Mouse (Mus musculus): ENCODE measurements around the gene Uqcr11.

Gene Uqcr11

DNA sequence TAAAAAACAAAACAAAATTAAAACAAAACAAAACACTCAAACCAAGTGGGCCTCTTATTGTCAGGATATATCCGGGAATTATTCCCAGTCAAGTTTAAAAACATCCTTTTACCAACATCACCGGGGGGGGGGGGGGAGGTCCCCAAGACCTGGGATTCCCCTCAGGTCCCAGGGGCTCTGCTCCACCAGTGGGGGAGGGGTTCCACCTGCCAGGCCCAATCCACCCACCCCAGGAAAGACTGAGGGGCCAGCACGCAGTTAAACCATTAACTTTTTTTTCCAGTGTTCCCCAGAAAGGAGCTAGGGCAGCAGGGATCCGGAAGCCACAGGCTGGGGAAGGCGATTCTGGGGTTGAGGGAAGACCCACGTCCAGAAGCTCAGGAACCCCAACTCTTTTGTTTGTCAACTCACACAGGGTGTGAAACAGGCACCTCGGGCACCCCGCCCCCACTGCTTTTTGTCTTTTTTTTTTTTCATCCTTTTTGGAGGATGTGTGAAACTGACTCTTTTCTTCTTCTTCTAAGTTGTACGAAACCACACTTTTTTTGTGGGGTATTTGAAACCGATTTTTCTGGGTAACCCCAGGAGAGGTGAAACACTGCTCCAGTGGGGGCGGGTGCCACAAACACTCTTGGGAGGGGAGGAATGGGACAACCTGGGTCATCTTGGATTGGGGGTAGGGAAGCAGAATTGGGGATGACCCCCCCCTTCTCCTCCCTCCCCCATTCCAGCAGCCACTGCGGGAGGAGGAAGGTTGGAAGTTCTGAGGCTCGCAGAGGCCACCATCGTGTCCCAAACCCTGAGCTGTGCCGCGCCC, 25.1 kb upstream of the Uqcr11 start:
- no peak for DNase-seq (ENCODE audit: low read depth in 1 of 2, low spot score in 2 of 2)

DNA sequence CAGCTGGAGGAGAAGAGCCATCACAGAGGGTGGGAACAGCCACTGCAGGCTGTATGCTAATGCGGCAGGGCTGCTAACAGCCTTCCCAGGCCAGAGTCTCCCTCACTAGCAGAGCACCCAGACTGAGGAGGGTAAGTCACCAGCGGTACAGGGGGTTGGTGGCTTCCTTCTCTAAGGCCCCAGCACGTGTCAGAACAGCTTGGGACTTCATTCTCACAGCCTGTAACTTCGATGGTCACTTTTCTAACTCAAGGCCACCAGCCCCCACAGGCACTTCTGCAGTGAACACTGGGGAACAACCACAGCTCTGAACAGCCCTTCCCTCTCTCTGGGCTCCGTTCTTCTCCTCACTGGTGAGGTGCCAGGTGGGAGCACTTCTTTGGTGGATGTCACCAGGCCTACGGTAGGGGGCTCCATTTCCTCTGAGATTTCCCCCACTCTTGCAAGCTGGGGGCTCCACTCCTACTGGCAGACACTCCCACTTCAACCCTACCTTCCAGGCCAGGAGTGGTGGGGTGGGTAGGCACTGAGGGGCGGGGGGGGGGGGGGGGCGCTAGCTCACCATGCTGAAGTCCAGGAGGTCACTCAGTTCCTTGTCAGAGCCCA, 23.8 kb upstream of the Uqcr11 start:
- DNase-seq (ENCODE audit: low read depth in 1 of 2, low spot score in 2 of 2), result no peak

DNA sequence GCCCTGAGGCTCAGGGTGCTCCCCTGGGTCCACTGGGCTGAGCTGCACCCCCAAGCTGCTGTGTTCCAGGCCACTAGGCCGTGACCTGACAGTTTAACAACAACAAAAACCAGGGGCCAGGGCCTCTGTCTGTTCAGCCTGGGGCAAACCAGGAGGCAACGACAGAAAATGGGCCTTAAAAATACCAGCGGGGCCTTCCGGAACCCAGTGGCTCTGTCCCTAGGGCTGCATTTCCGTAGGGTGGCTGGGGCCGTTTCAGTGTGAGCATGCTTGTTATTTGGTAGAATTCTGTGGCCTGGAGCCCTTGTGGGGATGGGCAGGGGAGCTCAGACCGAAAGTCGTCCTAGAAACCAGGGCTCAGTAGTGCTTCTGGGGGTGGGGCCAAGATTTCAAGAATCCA, 23.2 kb upstream of the Uqcr11 start:
- DNase-seq (ENCODE audit: low read depth in 1 of 2, low spot score in 2 of 2), result no peak

DNA sequence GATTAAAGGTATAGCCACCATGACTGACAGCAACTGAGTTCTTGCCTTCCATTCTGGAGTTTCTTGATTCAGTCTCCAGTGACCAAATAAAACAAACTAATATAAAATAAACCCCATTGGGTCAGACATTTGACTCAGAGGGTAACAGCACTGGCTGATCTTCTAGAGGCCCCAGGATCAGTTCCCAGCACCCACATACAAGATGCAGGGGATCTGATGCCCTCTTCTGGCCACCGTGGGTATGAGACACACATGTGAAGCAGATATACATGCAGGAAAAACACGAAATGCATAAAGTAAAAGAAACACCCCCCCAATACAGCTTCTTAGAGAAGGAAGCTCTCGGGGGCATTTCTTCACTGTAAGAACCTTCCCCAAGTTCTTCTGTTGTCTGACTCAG, 18.4 kb upstream of the Uqcr11 start:
- no peak for DNase-seq (ENCODE audit: low read depth in 1 of 2, low spot score in 2 of 2)

DNA sequence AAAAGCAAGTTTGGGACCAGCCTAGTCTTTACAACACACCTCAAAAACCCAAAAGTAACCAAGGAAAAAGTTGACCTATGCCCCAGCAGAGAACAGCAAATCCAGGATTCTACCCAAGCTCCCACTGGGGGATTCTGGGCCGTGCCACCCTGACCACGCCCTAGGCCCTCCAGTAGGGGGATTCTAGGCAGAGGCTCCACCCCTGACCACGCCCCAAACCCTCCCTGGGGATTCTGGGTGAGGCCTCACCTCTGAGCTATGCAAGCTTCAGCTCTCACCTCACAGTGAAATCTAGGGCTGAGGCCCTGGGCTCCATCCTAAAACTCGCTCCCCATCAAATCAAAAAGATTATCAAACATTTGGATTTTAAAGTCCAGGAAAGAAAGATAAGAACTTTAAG, 16.9 kb upstream of the Uqcr11 start:
- no peak for DNase-seq (ENCODE audit: low read depth in 1 of 2, low spot score in 2 of 2)

DNA sequence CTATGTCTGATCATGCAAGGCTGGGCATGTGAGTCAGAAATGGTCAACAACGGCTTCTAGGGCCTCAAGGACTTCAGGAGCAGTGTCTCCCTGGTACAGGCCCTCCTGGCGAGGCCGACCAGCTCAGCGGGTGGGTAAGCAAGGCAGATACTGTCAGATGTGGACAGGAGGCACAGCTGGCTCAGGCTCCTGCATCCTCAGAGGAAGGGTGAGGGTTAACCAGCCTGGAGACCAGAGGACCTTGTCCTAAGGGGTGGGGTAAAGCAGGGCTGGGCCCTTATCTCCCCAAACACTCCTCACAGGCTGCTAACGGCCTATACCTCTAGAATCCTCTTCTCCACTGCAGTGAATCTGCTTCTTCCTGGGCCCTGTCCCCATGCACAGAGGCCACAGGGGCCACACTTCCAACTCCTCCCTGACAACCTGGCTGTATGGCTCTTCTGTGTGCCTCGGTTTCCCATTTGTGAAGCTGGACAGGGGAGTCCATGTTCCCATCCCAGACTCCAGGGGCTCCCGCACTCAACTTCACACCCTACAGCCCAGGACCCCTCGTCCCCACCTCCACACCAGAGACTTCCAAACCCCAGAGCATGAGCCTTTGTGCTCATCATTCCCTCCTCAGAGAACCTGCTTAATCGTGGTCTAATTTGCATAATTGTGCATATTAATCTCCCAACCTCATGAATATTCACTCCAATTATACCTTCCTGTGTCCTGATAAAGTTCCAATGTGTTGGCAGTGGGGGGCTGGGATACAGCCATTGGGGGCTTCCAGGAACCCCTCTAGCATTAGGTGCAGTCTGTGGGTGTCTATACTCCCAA, 15.2 kb upstream of the Uqcr11 start:
- DNase-seq (ENCODE audit: low read depth in 1 of 2, low spot score in 2 of 2), result no peak

DNA sequence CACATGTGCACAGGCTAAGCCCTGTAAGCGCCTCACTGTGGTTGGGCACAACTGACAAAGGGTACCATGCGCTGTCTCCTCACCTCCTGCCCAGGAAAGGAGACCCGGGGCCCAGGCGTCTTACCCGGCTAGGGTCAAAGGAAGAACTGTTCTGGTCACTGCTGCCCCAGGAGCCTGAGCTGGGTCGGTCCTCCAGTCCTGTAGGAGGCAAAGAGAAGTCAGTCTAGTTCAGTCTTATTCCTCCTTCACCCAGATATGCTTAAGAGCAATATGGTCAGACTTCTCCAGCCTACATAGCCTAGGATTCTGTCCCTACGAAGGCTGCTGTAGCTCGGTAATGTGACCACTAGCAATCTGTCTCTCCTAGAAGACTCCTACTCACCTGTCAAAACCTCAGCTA, 14.6 kb upstream of the Uqcr11 start:
- DNase-seq (ENCODE audit: low read depth in 1 of 2, low spot score in 2 of 2), result no peak

DNA sequence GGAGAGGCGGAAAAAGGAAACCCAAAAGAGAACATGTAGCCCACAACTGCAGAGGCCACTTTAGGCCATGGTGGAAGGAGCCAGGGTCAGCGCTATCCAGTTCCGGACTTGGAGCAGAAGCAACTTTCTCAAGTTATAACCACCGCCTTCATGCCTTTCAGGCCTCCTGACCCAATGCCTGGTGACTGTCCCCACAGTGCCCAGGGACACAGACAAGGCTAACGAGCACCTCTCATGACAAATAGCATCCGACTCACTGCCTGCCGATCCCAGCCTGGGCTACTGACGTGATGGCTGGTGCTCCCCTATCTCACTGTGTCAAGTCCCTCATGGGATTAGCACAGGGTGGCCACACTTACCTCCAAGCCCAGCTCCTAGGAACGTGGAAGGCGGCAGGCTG, 14.1 kb upstream of the Uqcr11 start:
- no peak for DNase-seq (ENCODE audit: low read depth in 1 of 2, low spot score in 2 of 2)

DNA sequence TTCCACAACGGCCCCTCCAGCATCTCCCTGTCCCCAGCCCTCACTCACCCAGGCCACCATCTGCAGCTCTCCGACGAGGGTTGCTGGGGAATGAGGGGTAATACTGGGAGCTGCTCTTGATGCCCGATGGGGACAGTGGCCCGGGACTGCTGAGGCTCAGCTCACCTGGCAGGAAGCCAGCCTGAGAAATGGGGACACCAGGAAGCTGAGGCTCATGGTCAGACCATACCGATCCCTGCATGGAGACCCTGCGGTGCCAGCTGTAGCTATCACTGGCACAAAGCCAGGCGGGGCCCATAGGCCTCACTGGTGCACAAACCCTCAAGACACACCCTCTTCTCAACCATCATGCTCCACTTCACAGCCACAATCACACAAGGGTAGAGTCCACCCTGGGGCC, 12.8 kb upstream of the Uqcr11 start:
- no peak for DNase-seq (ENCODE audit: low read depth in 1 of 2, low spot score in 2 of 2)

DNA sequence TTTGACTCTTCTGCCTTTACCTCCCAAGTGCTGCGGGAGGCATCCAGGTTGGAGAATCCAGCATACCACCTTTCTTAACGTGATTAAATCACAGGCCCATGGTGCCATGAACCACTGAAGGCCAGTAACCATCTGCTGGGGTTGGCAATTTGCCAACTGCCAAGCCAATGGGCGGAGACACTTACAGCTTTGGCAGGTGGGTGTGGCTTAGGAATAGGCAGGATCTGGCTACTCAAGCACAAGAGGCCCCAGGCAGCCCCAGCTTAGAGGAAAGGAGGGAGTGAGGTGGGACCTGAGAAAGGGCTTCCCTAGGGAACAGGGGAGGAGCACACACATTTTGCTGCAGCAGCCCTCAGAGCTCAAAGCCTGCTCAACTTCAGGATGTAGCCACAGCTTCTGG, 11.7 kb upstream of the Uqcr11 start:
- DNase-seq (ENCODE audit: low read depth in 1 of 2, low spot score in 2 of 2), result no peak

DNA sequence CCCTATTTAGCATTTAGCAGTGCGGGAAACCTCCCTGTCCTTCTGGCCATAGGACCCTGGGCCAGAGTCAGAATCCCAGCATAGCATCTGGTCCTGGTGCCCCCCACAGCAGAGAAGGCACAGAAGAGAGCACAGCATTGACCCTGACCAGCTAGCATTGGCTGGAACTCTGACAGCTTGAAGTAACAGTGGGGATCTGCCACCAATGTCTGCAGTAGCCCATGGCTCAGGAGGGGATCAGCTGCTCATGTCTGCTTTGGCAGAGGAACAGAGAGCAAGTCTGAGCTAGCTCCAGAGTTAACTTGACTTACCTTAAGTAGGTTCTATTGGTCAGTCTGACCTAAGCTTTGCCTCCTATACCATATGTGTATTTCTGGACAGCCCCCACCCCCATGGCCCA, 11.2 kb upstream of the Uqcr11 start:
- DNase-seq (ENCODE audit: low read depth in 1 of 2, low spot score in 2 of 2), result no peak

DNA sequence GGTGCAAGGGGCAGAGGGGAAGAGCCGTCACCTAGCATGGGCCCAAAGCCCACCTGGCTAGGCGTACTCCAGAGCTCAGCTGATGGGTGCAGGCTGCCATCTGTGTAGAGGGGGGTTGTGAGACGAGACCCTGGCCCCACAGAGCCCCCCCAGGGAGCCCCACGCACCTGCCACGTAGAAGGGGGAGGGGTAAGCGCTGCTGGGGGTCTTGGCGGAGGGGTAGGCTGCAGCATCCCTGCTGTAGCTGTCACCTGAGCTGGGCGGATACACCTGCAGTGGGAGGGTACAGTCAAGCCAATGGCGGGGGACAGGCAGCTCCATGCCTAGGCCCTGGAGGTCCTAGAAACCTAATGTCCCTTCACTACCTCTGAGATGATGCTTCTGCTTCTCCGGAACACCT, 10.7 kb upstream of the Uqcr11 start:
- DNase-seq (ENCODE audit: low read depth in 1 of 2, low spot score in 2 of 2), result no peak

DNA sequence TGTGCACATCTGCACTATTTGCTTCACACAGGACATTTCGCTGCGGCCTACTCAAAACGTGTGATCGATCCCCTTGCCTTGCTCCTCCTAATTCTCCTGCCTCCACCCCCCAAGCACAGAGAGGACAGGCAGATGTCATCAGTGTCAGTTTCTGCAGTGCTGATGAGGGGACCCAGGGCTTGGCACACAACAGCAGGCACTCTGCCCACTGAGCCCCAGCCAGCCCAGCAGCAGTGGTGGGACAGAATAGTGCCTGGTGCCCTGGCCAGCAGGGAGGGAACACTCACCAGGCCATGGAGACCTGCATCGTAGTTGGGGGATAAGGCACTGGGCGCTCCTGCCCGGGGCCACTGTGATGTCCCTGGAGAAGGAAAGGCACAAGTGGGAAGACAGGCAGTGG, 8.9 kb upstream of the Uqcr11 start:
- DNase-seq (ENCODE audit: low read depth in 1 of 2, low spot score in 2 of 2), result no peak

DNA sequence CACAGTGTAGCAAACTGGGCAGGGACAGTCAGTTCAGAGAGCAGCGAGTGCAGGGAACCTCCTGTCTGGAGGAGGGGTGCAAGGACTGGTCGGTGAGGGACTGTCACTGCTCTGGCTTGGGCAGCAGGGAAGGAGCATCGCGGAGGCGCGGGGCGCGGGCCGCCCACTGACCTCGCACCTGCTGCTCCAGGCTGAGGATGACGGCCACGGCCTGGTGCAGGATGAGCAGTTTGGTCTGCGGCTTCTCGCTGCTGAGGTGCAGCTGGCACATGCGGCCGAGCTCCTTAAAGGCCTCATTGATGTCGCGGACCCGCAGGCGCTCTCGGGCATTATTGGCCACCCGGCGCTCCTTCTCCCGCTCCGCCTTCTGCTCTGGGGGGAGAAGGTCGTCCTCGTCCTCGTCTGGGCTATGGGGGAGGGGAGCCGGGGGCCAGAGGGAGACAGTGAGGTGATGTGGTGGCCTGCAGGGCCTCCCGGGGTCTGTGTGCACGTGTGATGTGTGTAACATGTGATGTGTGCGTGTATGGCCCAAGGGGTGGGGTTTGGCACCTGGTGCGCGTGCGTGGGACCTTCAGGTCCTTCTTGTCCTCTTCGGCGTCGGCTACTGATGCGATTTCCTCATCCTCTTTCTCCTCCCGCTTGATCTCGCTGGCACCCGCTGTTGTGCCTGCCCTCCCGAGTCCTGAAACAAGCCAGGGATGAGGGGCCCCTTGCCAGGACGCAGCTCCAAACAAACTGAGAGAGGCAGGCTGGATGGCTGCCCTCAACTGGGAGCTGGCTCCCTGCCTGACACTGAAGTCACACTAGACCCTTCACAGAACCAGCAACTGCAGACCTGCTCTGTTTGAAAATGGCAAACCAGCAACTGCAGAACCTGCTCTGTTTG, 6.3 kb upstream of the Uqcr11 start:
- DNase-seq (ENCODE audit: low read depth in 1 of 2, low spot score in 2 of 2), result no peak

DNA sequence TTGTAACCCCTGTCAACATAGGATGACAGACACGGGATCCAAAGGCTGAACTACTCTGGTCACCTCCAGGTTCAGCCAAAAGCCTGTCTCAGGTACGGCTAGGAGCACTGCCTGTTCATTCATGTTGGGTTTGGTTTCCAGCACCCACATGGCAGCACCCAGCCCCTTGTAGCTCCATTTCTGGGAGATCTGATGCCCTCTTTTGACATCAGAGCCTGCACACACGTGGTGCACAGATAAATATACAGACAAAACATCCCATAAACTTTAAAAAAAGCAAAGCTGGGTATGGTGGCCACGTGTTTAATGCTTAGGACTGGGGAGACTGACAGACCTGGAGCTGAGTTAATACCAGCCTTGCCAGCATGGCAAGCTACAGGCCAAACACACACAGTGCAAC, 1.3 kb upstream of the Uqcr11 start:
- DNase-seq (ENCODE audit: low read depth in 1 of 2, low spot score in 2 of 2), result no peak

DNA sequence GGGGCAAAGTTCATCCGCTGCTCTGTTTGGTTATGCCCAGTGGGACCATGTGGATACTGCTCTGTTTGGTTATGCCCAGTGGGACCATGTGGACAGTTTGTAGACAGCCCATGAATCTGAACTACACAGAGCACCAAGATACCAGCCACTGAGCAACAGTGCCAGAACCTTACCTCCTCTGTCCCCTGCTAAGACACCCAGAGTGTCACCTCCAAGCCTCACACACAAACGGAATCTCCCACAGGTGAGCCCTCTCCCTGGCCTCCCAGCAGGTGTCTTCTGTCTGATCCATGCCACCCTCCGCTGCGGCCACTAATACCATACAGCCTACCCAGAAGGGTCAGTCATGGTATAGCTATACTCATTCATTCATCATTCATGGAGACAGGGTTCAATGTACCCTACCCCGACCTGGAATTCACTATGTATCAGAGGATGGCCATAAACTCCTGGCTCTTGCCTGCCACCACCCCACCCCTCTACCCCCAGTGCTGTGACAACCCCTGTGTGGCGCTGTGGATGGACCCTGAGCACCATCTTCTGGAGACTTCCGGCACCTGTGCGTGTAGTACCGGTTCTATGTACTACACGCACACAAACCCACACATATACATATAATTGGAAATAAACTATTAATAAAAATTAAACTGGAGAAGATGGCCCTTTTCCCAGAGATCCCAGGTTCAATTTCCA, 1.0 kb downstream of the Uqcr11 start:
- no peak for DNase-seq (ENCODE audit: low read depth in 1 of 2, low spot score in 2 of 2)

DNA sequence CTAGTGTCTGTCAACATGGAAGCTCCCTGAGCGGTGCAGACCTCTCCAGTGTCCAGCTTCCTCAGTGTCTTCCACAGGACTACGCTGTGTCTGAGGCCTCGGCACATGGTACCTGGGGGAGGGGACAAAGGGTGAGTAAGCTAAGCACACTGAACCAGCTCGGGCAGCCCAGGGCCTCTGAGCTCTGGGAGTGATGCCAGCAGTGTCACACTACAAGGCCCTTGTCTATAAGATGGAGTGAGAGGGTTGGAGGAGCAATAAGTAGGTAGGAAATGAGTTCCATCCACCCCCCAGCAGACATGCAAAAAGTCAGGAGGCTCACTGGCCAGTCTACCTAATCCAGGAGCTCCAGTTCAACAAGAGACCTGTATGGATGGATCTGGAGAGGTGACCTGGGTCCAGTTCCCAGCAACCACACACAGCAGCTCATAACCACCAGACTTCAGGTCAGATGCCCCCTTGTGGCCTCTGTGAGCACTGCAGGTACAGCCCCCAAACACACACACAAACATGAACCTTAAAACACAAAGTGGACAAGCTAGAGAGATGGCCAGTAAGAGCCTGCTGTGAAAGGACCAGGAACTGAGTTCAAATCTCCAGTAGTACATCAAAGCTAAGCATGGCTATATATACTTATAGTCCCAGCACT, 3.5 kb downstream of the Uqcr11 start:
- no peak for DNase-seq (ENCODE audit: low read depth in 1 of 2, low spot score in 2 of 2)

DNA sequence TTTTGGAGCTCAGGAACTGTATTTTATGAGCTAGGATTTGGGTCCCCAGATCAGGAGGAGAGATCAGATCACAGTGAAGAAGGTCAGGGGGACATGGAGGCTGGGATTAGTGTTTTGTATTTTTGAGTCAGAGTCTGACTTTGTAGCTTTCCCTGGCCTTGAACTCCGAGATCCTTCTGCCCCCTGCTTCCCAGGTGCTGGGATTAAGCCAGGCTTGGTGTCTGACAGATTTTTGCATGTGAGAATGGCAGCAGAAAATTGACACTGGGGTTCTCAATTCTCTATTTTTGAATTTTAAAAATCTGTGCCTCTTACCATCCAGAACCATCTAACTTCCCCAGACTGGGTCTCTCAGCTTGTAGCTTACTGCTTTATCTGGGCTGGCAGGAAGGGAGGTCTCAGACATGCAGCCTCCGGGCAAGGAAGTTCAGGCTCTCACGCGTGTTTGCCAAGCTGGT, 5.9 kb downstream of the Uqcr11 start:
- DNase-seq (ENCODE audit: low read depth in 1 of 2, low spot score in 2 of 2), result no peak

DNA sequence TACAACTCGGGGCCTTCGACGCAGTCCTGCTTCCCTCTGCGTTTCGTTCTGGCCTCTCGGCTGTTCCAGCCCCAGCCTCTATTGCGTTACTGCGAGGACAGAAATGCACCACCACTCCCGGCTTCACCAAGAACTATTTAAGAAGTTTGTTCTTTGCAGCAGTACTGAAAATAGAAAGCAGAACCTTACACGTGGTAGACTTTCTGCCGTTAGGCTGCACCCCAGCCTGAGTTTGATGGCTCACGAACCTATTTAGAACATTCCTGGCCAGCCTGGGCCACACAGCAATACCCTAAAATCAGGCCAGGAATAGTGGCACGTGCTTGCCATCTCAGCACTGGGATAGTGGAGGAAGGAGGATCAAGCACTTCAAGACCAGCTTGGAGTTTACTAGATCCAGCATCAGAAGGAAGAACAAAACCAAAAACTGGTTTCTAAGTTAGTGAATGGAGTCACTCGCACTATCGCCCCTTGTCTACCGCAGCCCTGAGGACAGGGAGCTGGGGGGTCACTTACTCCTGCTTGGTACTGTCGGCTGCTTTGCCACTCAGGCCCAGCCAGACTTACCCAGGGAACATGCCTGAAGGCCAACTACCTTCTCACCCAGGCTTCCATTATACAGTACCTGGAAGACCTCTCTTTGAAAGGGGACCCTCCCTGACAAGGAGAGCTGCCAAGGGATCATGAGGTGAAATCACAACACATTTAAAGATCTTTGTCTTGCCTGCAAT, 6.5 kb downstream of the Uqcr11 start:
- DNase-seq (ENCODE audit: low read depth in 1 of 2, low spot score in 2 of 2), result no peak

Data from monocyte, adult 2 months (primary cell).